Mouse (Mus musculus) heart, embryonic 14.5 days (tissue): ENCODE measurements around the gene Gm21900. TPM values are rescaled to one million over a fixed set of nuclear protein-coding genes. Genes with fewer than 3 reads are reported as not detected.
"Not testable (repeated sequence)": the region's sequence is repeated elsewhere in the genome, so short reads cannot be mapped to it uniquely, and the experiment has no call there.

Experiments
- ATAC-seq: fragments of 200-750 bp; cut with Nextera tagmentation; 2 replicates; pipeline ENCODE4 v1.8.0; 2017; ENCODE audit warnings: low read depth, moderate TSS enrichment; ENCODE audit not compliant: insufficient number of reproducible peaks, insufficient read depth, low FRiP score
- H3K27ac ChIP-seq, 2 experiments: fragments of 200-500 bp in 1 of 2; fragments of 300-500 bp in 1 of 2; sonication (generic) in 1 of 2; replicated peaks in 1 of 2; 2 replicates each; pipeline ENCODE4 v1.5.1; 2012 to 2014; ENCODE audit warnings: low read depth in 2 of 2, low read length in 2 of 2, control low read depth in 1 of 2, mild to moderate bottlenecking in 1 of 2, mixed read lengths in 1 of 2; ENCODE audit not compliant: control insufficient read depth in 1 of 2, insufficient read depth in 1 of 2
- H3K27me3 ChIP-seq: fragments of 300-500 bp; sonication (generic); 2 replicates; pipeline ENCODE4 v1.6.1; 2014; ENCODE audit warnings: mild to moderate bottlenecking, low read length, control low read depth; ENCODE audit not compliant: control insufficient read depth, insufficient read depth
- H3K36me3 ChIP-seq: fragments of 300-500 bp; sonication (generic); 2 replicates; pipeline ENCODE4 v1.6.1; 2014; ENCODE audit warnings: mild to moderate bottlenecking, control low read depth, low read length, mixed read lengths; ENCODE audit not compliant: control insufficient read depth, insufficient read depth
- H3K4me1 ChIP-seq, 2 experiments: fragments of 200-500 bp in 1 of 2; fragments of 300-500 bp in 1 of 2; sonication (generic) in 1 of 2; 2 replicates each; pipeline ENCODE4 v1.6.1; 2012 to 2014; ENCODE audit warnings: low read length in 2 of 2, control low read depth in 1 of 2, mixed read lengths in 1 of 2; ENCODE audit not compliant: control insufficient read depth in 2 of 2, insufficient read depth in 2 of 2
- H3K4me2 ChIP-seq: fragments of 300-500 bp; sonication (generic); 2 replicates; pipeline ENCODE4 v1.6.1; 2014; ENCODE audit warnings: mild to moderate bottlenecking, low read length
- H3K4me3 ChIP-seq, 2 experiments: fragments of 200-500 bp in 1 of 2; fragments of 300-500 bp in 1 of 2; sonication (generic) in 1 of 2; 2 replicates each; pipeline ENCODE4 v1.5.1; 2012 to 2014; ENCODE audit warnings: low read length in 2 of 2, mild to moderate bottlenecking in 2 of 2, control low read depth in 1 of 2, low read depth in 1 of 2, moderate library complexity in 1 of 2; ENCODE audit not compliant: control insufficient read depth in 1 of 2, insufficient read depth in 1 of 2
- H3K9ac ChIP-seq: fragments of 300-500 bp; sonication (generic); 2 replicates; pipeline ENCODE4 v1.6.1; 2014; ENCODE audit warnings: mild to moderate bottlenecking, low read length
- H3K9me3 ChIP-seq: fragments of 300-500 bp; sonication (generic); 2 replicates; pipeline ENCODE4 v1.6.1; 2016; ENCODE audit warnings: low read length, control low read depth; ENCODE audit not compliant: control insufficient read depth
- WGBS: fragments of 180-500 bp; shearing (Covaris S2); extraction: QIAGEN DNeasy Blood & Tissue Kit; methylation state at CpG from one replicate; pipeline ENCODE4 v1.1.7; 2014; 5-methylcytosine and 5-hydroxymethylcytosine counted together
- polyA plus RNA-seq: library from polyadenylated mRNA; unstranded; fragments of >200 nt; fragmentation: Nextera tagmentation; extraction: Ambion mirVana; gene quantifications from 2 replicates; pipeline ENCODE4 v1.2.1, GENCODE M21; 2014

Gene Gm21900
- polyA plus RNA-seq, result not detected in 2 replicates

DNA sequence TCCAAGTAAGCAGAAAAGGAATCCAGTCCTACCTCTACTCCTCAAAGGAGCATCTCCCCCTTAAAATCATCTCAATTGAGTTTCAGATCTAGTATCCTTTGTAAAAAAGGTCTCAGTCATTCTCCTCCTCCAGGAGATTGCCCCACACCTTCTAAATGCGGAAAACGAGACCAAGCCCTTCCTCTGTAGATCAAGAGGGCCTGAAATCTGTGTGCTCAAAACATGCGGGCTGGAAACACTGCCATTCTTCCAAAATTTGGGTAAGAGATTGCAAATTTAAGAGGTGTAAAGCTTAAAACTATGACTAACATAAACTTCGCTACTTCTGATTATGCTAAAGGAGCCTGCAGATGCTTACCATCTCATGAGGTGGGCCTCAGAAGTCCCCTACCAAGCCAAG, at the start of gene Gm21900:
TSS of gene Gm21900 (plus strand) at position 301 of the 400 bp plus-strand sequence.
- not testable (repeated sequence) for H3K27me3 ChIP-seq, H3K4me2 ChIP-seq, H3K36me3 ChIP-seq, ATAC-seq, H3K27ac ChIP-seq, H3K9ac ChIP-seq, H3K4me3 ChIP-seq, H3K4me1 ChIP-seq, H3K9me3 ChIP-seq
- 67% methylated on average over 1 of the region's 4 CpGs for WGBS

DNA sequence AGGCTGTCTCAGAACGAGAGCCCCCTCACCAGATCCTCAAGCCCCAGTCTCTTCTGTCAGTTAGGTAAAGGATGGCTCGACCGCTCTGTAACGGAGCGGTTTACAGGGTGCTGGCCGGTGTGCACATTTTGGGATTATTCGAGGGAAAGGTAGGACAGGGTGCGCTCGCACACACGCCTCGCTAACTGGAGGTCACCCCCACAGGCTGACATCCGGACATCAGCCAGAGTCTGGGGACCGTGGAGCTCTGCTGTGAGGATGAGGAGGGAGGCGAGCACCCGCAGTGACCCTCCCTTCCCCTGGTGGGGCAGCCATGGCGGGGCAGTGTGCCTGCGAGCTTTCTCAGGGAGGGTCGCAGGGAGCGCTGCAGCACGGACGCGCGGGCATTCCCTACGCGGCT, 27.4 kb downstream of the Gm21900 start:
- ATAC-seq, H3K27me3 ChIP-seq, H3K36me3 ChIP-seq, H3K9me3 ChIP-seq, H3K9ac ChIP-seq, H3K27ac ChIP-seq, H3K4me3 ChIP-seq, H3K4me1 ChIP-seq, H3K4me2 ChIP-seq: not testable (repeated sequence)
- no CpG with 5 or more reads among the region's 25 CpGs for WGBS

Other genes starting within 250 kb of the Gm21900 start
- gene Gm28510, start 203.6 kb upstream of the Gm21900 start, polyA plus RNA-seq, result not detected in 2 replicates
- not detected in 2 replicates for gene Gm20737, start 80.3 kb upstream of the Gm21900 start, polyA plus RNA-seq
- not detected in 2 replicates for gene Gm21775, start 62.9 kb upstream of the Gm21900 start, polyA plus RNA-seq
- gene Gm20777, start 136.1 kb downstream of the Gm21900 start, polyA plus RNA-seq, result not detected in 2 replicates